ENCODE assay signal across 15 mouse cellular contexts in the genomic region with DNA sequence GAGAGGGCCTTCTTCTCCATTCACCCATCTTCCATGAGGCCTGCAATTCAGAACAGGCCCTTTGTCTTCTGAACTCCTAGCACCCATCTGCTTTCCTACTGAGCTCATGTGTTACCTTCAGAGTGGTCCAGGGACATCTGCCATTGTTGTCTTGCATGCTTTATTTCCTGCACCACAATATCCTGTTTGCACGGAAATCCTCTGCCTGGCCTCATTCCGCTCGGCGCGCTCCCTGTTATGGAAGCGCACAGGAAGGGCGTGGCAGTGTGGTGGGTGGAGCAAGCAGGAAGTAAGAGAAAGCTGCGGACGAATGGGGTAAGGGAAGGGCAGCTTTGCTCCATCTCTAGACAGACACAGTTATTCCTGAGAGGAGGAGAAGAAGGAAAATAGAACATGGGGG. TPM values are rescaled to one million over a fixed set of nuclear protein-coding genes. Genes with fewer than 3 reads are reported as not detected.
A peak's percentile ranks its signal among the peaks of the same experiment; 100 is the strongest.
DNase-seq lines count a peak whose midpoint lies in the region; ATAC-seq lines count a peak whose summit lies in the region.
"Had no signal": no experiment of that assay in that cellular context is flagged by ENCODE, and none has a peak within 500 bp of the region (broad histone marks: within the 10 kb centered on the region; RNA-seq: fewer than 3 reads in every experiment).

No protein-coding gene starts in this region.

- WGBS in heart, embryonic 12.5 days, result 81% methylated on average over 9 of the region's 9 CpGs
- WGBS in heart, embryonic 13.5 days, result 69% methylated on average over 9 of the region's 9 CpGs

- peaks cover 15% of the 10 kb centered on the region for H3K4me1 ChIP-seq in heart, embryonic 12.5 days (replicated peaks)
- H3K4me1 ChIP-seq in heart, embryonic 13.5 days, result peaks cover 31% of the 10 kb centered on the region
- H3K4me1 ChIP-seq: forebrain, embryonic 10.5 days; limb, embryonic 15.5 days; megakaryocyte, embryonic 14.5 days had no signal

- ATAC-seq in heart, embryonic 12.5 days (ENCODE audit: insufficient number of reproducible peaks, low FRiP score), result no peak
- ATAC-seq in heart, embryonic 13.5 days (ENCODE audit: extremely low read depth, insufficient number of reproducible peaks, low FRiP score, low TSS enrichment), result no peak
- ATAC-seq: intestine, embryonic 16.5 days had no signal

- no peaks in the 10 kb centered on the region for H3K9me3 ChIP-seq in heart, embryonic 12.5 days (replicated peaks)
- 0 out of 2 replicates have a peak, but pooled peaks cover 3% of the 10 kb centered on the region for H3K9me3 ChIP-seq in heart, embryonic 13.5 days
- H3K9me3 ChIP-seq: embryonic facial prominence, embryonic 10.5 days; forebrain, embryonic 10.5 days; limb, embryonic 15.5 days had no signal

- H3K27ac ChIP-seq in heart, embryonic 12.5 days (ENCODE audit: poor library complexity, severe bottlenecking), result no peak overlapping the region; the same call in 1 of the 2 replicates
- H3K27ac ChIP-seq in heart, embryonic 13.5 days (replicated peaks), result peak overlapping the region; percentile 45
- H3K27ac ChIP-seq: embryonic facial prominence, embryonic 10.5 days; forebrain, embryonic 10.5 days; limb, embryonic 15.5 days had no signal

- H3K4me2 ChIP-seq in heart, embryonic 12.5 days, result no peak overlapping the region
- H3K4me2 ChIP-seq in heart, embryonic 13.5 days, result no peak overlapping the region
- H3K4me2 ChIP-seq: limb, embryonic 15.5 days had no signal

- H3K4me3 ChIP-seq in heart, embryonic 12.5 days, result no peak overlapping the region
- no peak overlapping the region for H3K4me3 ChIP-seq in heart, embryonic 13.5 days
- H3K4me3 ChIP-seq: embryonic facial prominence, embryonic 10.5 days; forebrain, embryonic 10.5 days; limb, embryonic 15.5 days; megakaryocyte, embryonic 14.5 days; myocyte had no signal

- no peaks in the 10 kb centered on the region for H3K27me3 ChIP-seq in heart, embryonic 12.5 days (replicated peaks)
- no peaks in the 10 kb centered on the region for H3K27me3 ChIP-seq in heart, embryonic 13.5 days (replicated peaks)
- H3K27me3 ChIP-seq: limb, embryonic 15.5 days; megakaryocyte, embryonic 14.5 days had no signal

- peaks cover 27% of the 10 kb centered on the region for H3K36me3 ChIP-seq in heart, embryonic 12.5 days
- peaks cover 24% of the 10 kb centered on the region for H3K36me3 ChIP-seq in heart, embryonic 13.5 days
- H3K36me3 ChIP-seq: embryonic facial prominence, embryonic 10.5 days; forebrain, embryonic 10.5 days; limb, embryonic 15.5 days had no signal

- peak; percentile 58 to 83 for DNase-seq in heart, adult 18-20 months
- DNase-seq in kidney, postnatal 14 days, result peak; percentile 64
- DNase-seq in lung, postnatal 36 days, result peak; percentile 67
- no peak for DNase-seq in thymus, postnatal 25 days
- DNase-seq in cerebellum, adult 18-20 months, result no peak
- DNase-seq: cerebellum, adult 11 months; thymus, adult 2 months had no signal

- no peak overlapping the region for H3K9ac ChIP-seq in heart, embryonic 12.5 days
- H3K9ac ChIP-seq in heart, embryonic 13.5 days, result no peak overlapping the region
- H3K9ac ChIP-seq: limb, embryonic 15.5 days had no signal

RNA-seq across cellular contexts. Expression of gene Lmcd1, which starts 14.1 kb away (rescaled TPM):
- 10 to 100 TPM; 33.6 to 35.0 TPM for total RNA-seq in heart, adult 18-20 months (2021)
- 48.7 and 49.3 TPM in 2 replicates for polyA plus RNA-seq in heart, embryonic 12.5 days (2016; fragmentation: Nextera tagmentation; extraction: Ambion mirVana)
- 47.8 and 56.7 TPM in 2 replicates for polyA plus RNA-seq in heart, embryonic 13.5 days (2015; fragmentation: Nextera tagmentation; extraction: Ambion mirVana)

Comparison
In these comparisons a context has a peak if more than half of its experiments do, and no peak if none do; other contexts are left out.
1. DNase-seq: peak in heart, adult 18-20 months (2 of 2), kidney, postnatal 14 days (single experiment) and lung, postnatal 36 days (single experiment); none in thymus, postnatal 25 days (single experiment) and cerebellum, adult 18-20 months (0 of 2).